Mouse (Mus musculus): ENCODE measurements at regions not wholly inside any gene's neighbourhood (a gene's known extent, or its start where the extent isn't known, plus 50 kb on each side); places are given as distances from the start of the nearest gene placed in this dataset.
A peak's percentile ranks its signal among the peaks of the same experiment; 100 is the strongest.

GRCm38 (mm10) chr16:95804199-95804598 is 102.3 kb downstream of the Ets2 start:
- no peaks in the 10 kb centered on the region for H3K27me3 ChIP-seq
- H3K9ac ChIP-seq, result no peak overlapping the region
- WGBS, result 44% methylated on average over 1 of the region's 1 CpGs
- H3K36me3 ChIP-seq, result no peaks in the 10 kb centered on the region
- no peak overlapping the region for H3K27ac ChIP-seq
- H3K4me3 ChIP-seq, result no peak overlapping the region
- ATAC-seq (ENCODE audit: borderline replicate concordance, extremely low read depth, low FRiP score, low TSS enrichment), result no peak
- no peaks in the 10 kb centered on the region for H3K9me3 ChIP-seq
- H3K4me2 ChIP-seq, result no peak overlapping the region
- peaks cover 15% of the 10 kb centered on the region for H3K4me1 ChIP-seq

DNA sequence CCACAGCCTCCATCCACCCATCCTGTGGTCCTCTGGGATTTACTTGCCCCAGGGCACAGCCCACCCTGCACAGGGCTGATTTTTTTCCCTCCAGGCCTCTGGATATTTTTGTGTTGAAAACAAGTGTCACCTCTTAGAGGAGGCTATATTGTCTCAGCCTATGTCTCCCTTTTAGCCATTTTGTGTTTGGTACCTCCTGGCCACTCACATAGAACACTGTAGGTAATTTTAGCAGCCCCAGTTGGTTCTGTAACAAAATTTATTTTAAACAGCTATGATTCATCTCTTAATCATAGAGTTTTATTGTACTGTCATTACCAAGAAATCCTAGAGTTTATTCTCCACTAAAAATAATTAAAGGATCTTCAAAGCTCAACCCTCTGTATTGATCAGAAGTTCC is 100.8 kb downstream of the Ets2 start:
- peaks cover 15% of the 10 kb centered on the region for H3K4me1 ChIP-seq
- no peak overlapping the region for H3K9ac ChIP-seq
- no peak for ATAC-seq (ENCODE audit: borderline replicate concordance, extremely low read depth, low FRiP score, low TSS enrichment)
- H3K27ac ChIP-seq, result no peak overlapping the region
- no peaks in the 10 kb centered on the region for H3K36me3 ChIP-seq
- no peak overlapping the region for H3K4me2 ChIP-seq
- no peaks in the 10 kb centered on the region for H3K27me3 ChIP-seq
- H3K9me3 ChIP-seq, result no peaks in the 10 kb centered on the region
- H3K4me3 ChIP-seq, result no peak overlapping the region

- Histone ChIP-seq H3K4me2 (no peak overlapping the region), H3K9ac (no peak overlapping the region), H3K27ac (no peak overlapping the region), H3K4me3 (no peak overlapping the region), H3K36me3 (no peaks in the 10 kb centered on the region), H3K4me1 (peaks cover 15% of the 10 kb centered on the region), H3K9me3 (no peaks in the 10 kb centered on the region), H3K27me3 (no peaks in the 10 kb centered on the region)
- WGBS, result 61% methylated on average over 4 of the region's 4 CpGs
- no peak for ATAC-seq (ENCODE audit: borderline replicate concordance, extremely low read depth, low FRiP score, low TSS enrichment)
Observed at GRCm38 (mm10) chr16:95802207-95802606, 100.3 kb downstream of the Ets2 start.

DNA sequence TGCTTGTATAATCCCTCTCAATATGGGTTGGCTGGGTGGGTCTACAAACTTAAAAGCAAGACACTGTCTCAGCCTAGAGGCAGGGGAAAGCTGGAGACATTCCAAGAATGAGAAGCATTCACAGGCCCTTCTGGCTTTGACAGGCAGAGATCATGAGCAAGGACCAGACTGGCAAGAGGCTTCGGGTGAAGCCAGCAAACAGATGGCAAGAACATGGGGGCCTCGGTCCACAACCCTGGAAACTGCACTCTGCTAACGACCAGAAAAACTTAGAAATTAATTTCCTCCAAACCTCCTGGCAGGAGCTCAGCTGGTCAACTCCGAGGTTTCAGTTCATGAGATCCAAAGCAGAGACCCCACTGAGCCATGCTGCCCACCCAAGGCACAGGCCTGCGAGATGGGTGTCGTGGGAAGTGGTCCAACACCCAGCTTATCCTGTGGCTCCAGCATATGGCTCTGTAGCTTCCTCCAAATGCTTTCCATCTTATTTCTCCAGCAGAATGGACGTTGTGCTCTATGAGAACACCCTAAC is 99.1 kb downstream of the Ets2 start:
- H3K4me2 ChIP-seq, result no peak overlapping the region
- no peak overlapping the region for H3K9ac ChIP-seq
- WGBS, result 51% methylated on average over 7 of the region's 7 CpGs
- H3K27ac ChIP-seq, result peak overlapping the region; percentile 83
- no peaks in the 10 kb centered on the region for H3K27me3 ChIP-seq
- no peaks in the 10 kb centered on the region for H3K9me3 ChIP-seq
- H3K4me1 ChIP-seq, result peaks cover 15% of the 10 kb centered on the region
- no peak overlapping the region for H3K4me3 ChIP-seq
- ATAC-seq (ENCODE audit: borderline replicate concordance, extremely low read depth, low FRiP score, low TSS enrichment), result peak; percentile 83
- H3K36me3 ChIP-seq, result no peaks in the 10 kb centered on the region

DNA sequence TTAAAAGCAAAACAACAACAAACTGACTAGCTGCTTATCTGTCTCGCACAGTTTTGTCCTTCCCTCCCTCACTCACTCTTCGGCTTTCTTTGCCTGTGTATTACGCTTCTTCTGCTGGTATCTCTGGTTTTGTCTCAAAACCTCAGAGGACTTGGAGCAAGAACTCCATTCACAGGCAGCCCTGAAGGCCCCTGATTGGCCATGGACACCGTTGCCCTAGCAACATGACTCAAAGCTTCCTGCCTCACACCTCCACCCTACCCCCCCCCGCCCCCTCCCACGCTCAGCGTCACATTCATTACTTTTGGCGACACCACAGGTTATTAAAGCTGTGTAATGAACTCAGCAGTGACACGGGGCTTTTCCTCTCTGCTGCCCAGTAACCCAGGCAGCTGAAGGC is 96.7 kb downstream of the Ets2 start:
- 50% methylated on average over 9 of the region's 9 CpGs for WGBS
- no peak overlapping the region for H3K9ac ChIP-seq
- ATAC-seq (ENCODE audit: borderline replicate concordance, extremely low read depth, low FRiP score, low TSS enrichment), result no peak
- no peaks in the 10 kb centered on the region for H3K9me3 ChIP-seq
- no peaks in the 10 kb centered on the region for H3K36me3 ChIP-seq
- H3K27ac ChIP-seq, result no peak overlapping the region
- H3K4me3 ChIP-seq, result no peak overlapping the region
- H3K27me3 ChIP-seq, result no peaks in the 10 kb centered on the region
- H3K4me2 ChIP-seq, result no peak overlapping the region
- H3K4me1 ChIP-seq, result peaks cover 28% of the 10 kb centered on the region

GRCm38 (mm10) chr16:95798099-95798498 is 96.2 kb downstream of the Ets2 start:
- H3K27me3 ChIP-seq, result no peaks in the 10 kb centered on the region
- no peaks in the 10 kb centered on the region for H3K9me3 ChIP-seq
- H3K36me3 ChIP-seq, result no peaks in the 10 kb centered on the region
- 78% methylated on average over 11 of the region's 11 CpGs for WGBS
- H3K27ac ChIP-seq, result no peak overlapping the region
- ATAC-seq (ENCODE audit: borderline replicate concordance, extremely low read depth, low FRiP score, low TSS enrichment), result no peak
- peaks cover 32% of the 10 kb centered on the region for H3K4me1 ChIP-seq
- H3K4me3 ChIP-seq, result no peak overlapping the region
- no peak overlapping the region for H3K9ac ChIP-seq
- H3K4me2 ChIP-seq, result no peak overlapping the region

DNA sequence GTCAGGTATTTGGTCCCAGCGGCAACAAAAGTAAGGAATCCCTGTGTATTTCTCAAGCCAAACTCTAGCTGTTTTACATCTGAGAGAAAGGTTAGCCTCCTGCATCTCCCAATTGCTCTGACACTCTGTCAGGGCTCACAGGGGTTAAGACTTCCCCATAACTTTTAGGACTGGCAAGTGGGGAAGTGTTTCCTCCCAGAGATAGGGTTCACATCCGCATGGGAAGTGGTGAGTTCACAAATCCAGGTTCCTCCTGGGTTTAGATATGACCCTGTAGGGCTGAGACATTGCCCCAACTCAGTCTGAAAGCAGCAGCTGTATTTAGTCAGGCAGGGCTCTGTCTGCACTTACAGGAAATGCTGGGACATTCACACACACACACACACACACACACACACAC is 95.3 kb downstream of the Ets2 start:
- Histone ChIP-seq H3K27ac (peak overlapping the region; percentile 30; the same call in 1 of the 2 replicates), H3K36me3 (no peaks in the 10 kb centered on the region)
- ATAC-seq (ENCODE audit: borderline replicate concordance, extremely low read depth, low FRiP score, low TSS enrichment), result no peak

GRCm38 (mm10) chr16:95794876-95795275 is 93.0 kb downstream of the Ets2 start:
- peak overlapping the region; percentile 86 for H3K27ac ChIP-seq
- H3K9ac ChIP-seq, result no peak overlapping the region
- 41% methylated on average over 8 of the region's 8 CpGs for WGBS
- H3K4me1 ChIP-seq, result peaks cover 22% of the 10 kb centered on the region
- H3K4me2 ChIP-seq, result peak overlapping the region; percentile 21; the same call in 1 of the 2 replicates
- H3K4me3 ChIP-seq, result no peak overlapping the region
- H3K36me3 ChIP-seq, result no peaks in the 10 kb centered on the region
- H3K27me3 ChIP-seq, result no peaks in the 10 kb centered on the region
- no peaks in the 10 kb centered on the region for H3K9me3 ChIP-seq
- peak; percentile 24; the same call in 1 of the 2 replicates for ATAC-seq (ENCODE audit: borderline replicate concordance, extremely low read depth, low FRiP score, low TSS enrichment)

More for the DNA sequence above, 95.3 kb downstream of the Ets2 start:
- no peak overlapping the region for H3K9ac ChIP-seq
- H3K4me2 ChIP-seq, result no peak overlapping the region
- no peak overlapping the region for H3K4me3 ChIP-seq
- WGBS, result 56% methylated on average over 2 of the region's 2 CpGs
- H3K27me3 ChIP-seq, result no peaks in the 10 kb centered on the region
- H3K9me3 ChIP-seq, result no peaks in the 10 kb centered on the region
- peaks cover 32% of the 10 kb centered on the region for H3K4me1 ChIP-seq

DNA sequence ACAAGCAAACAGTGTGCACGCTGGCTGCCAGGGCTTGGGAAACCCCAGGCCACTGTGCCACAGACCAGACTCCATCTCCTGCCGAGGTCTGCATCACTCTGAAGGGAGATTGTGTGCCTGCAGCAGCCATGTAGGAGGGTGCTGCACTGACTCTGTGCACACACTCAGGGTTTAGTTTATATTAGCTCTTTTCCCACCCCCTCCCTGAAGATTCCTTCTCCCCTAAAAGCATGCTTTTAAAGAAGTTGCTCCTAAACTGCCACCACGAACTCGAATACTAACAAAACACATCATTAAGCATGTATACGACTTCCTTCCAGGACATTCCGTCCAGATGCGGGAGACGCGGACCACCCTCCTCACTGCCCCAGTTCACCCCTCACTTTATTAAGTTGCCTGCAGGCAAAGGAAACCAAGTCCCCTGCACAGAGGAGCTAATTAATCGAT is 92.4 kb downstream of the Ets2 start:
- H3K9ac ChIP-seq, result peak overlapping the region; percentile 18; the same call in 1 of the 2 replicates

DNA sequence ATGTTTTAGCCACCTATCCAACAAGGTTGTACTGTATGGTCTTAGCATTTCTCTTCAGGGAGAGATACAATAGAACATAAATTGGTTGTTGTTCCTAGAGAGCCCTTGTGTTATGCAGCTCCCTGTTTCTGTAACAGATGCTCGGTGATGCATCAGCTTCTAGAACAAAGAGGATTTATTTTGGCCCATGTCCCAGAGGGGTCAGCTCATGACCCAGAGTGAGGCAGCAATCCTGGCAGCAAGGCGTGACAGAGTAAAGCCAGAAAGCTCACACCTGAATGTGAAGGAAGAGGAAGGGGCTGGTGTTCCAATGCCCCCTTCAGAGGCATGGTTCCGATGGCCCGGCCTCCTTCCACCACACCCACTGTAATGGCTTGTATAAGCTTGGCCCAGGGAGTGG is 88.8 kb downstream of the Ets2 start:
- Histone ChIP-seq H3K4me2 (no peak overlapping the region), H3K27ac (no peak overlapping the region), H3K9ac (no peak overlapping the region), H3K36me3 (no peaks in the 10 kb centered on the region), H3K4me3 (no peak overlapping the region), H3K4me1 (peaks cover 22% of the 10 kb centered on the region), H3K9me3 (no peaks in the 10 kb centered on the region), H3K27me3 (no peaks in the 10 kb centered on the region)
- no peak for ATAC-seq (ENCODE audit: borderline replicate concordance, extremely low read depth, low FRiP score, low TSS enrichment)
- WGBS, result 58% methylated on average over 4 of the region's 4 CpGs

More for the DNA sequence above, 92.4 kb downstream of the Ets2 start:
- WGBS, result 24% methylated on average over 10 of the region's 10 CpGs
- peak; percentile 80; the same call in 1 of the 2 replicates for ATAC-seq (ENCODE audit: borderline replicate concordance, extremely low read depth, low FRiP score, low TSS enrichment)
- Histone ChIP-seq H3K4me1 (peaks cover 22% of the 10 kb centered on the region), H3K9me3 (no peaks in the 10 kb centered on the region), H3K4me3 (no peak overlapping the region), H3K27me3 (no peaks in the 10 kb centered on the region), H3K36me3 (no peaks in the 10 kb centered on the region), H3K27ac (peak overlapping the region; percentile 86), H3K4me2 (peak overlapping the region; percentile 21)

DNA sequence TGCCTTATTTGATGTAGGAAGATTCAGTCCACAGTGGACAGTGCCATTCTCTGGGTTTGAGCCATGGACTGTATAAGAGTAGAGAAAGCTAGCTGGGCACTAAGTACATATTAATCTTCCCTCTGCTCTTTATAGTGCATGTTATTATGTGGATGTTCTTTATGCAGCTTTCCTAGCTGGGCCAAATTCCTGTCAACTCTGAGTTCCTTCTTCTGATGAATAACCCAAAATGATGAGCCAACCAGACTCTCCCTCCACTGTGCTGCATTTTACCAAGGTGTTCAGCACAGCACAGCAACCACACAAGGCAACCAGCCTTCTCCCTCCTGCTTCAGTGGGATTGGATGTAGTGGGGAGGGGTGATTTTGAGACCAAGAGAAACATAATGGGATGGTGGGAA is 87.7 kb downstream of the Ets2 start:
- no peak overlapping the region for H3K9ac ChIP-seq
- no peak overlapping the region for H3K4me2 ChIP-seq
- no peak overlapping the region for H3K27ac ChIP-seq
- no peaks in the 10 kb centered on the region for H3K36me3 ChIP-seq
- no peak for ATAC-seq (ENCODE audit: borderline replicate concordance, extremely low read depth, low FRiP score, low TSS enrichment)
- no peak overlapping the region for H3K4me3 ChIP-seq
- peaks cover 19% of the 10 kb centered on the region for H3K4me1 ChIP-seq
- no peaks in the 10 kb centered on the region for H3K9me3 ChIP-seq
- no peaks in the 10 kb centered on the region for H3K27me3 ChIP-seq

DNA sequence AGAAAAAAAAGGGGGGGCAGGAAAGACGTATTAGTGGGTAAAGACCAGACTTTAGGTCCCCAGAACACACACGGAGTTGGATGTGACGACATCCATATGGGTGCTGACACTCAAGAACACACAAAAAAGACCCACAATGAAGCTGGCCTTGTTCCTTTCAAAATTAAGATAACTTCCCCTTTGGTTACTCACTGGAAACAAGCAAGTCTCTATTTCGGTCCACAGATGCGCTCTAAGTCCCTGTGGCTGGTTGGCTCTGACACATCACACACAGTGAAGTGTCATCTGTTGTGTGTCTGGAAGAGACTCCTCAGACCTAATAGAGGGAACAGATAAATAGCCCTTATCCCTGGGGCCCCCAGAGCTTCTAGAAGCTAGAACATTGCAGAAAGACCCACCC is 79.8 kb downstream of the Ets2 start:
- H3K4me1 ChIP-seq, result peaks cover 10% of the 10 kb centered on the region; the same call in 1 of the 2 replicates
- no peaks in the 10 kb centered on the region for H3K27me3 ChIP-seq
- no peak overlapping the region for H3K9ac ChIP-seq
- H3K4me2 ChIP-seq, result no peak overlapping the region
- no peak overlapping the region for H3K27ac ChIP-seq
- H3K9me3 ChIP-seq, result no peaks in the 10 kb centered on the region
- ATAC-seq (ENCODE audit: borderline replicate concordance, extremely low read depth, low FRiP score, low TSS enrichment), result no peak
- 61% methylated on average over 5 of the region's 5 CpGs for WGBS
- no peak overlapping the region for H3K4me3 ChIP-seq
- no peaks in the 10 kb centered on the region for H3K36me3 ChIP-seq

DNA sequence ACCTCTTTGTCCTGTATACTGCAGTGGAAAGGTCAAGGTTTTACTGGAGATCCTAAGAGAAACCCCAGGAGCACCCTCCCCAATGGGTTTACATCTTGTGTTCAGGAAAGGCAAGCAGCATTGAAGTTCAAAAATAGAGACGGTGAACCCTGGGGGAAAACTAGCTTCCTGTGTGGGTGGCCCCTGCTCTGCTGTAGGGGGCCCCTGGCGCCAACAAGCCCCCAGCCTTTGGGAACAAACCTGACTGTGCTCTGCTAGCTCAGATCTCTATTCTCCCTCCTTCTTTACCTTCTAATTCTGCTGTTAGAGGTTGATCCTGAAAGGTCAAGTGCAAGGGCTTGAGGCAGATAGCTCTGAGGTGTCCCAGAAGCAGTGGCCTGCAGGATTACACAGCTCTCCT is 78.6 kb downstream of the Ets2 start:
- Histone ChIP-seq H3K36me3 (no peaks in the 10 kb centered on the region), H3K27me3 (no peaks in the 10 kb centered on the region), H3K4me2 (no peak overlapping the region), H3K9me3 (no peaks in the 10 kb centered on the region), H3K4me1 (peaks cover 10% of the 10 kb centered on the region; the same call in 1 of the 2 replicates), H3K27ac (no peak overlapping the region), H3K4me3 (no peak overlapping the region), H3K9ac (no peak overlapping the region)
- WGBS, result 68% methylated on average over 2 of the region's 2 CpGs
- no peak for ATAC-seq (ENCODE audit: borderline replicate concordance, extremely low read depth, low FRiP score, low TSS enrichment)
